Mouse (Mus musculus): ENCODE results near the gene Fam49a. TPM values are rescaled to one million over a fixed set of nuclear protein-coding genes. Genes with fewer than 3 reads are reported as not detected.

The Fam49a gene
- polyA plus RNA-seq, 1 experiment: 11.3 TPM

- WGBS: 46% methylated on average over 2 of the region's 2 CpGs
- no peak for DNase-seq (ENCODE audit: low read depth in 1 of 2, low spot score in 2 of 2)
- H3K27me3 ChIP-seq (ENCODE audit: control insufficient read depth, insufficient read depth, low read length): no peaks in the 10 kb centered on the region
- no peak overlapping the region for H3K4me3 ChIP-seq (ENCODE audit: extremely low read depth, insufficient read depth, insufficient read length)
- H3K4me1 ChIP-seq (ENCODE audit: control insufficient read depth, insufficient read depth, insufficient read length): peaks cover 11% of the 10 kb centered on the region
- TF ChIP-seq POLR2A (IDR thresholded peaks at IDR 0.05; ENCODE audit: low read depth, low read length) (no peak), CTCF (IDR thresholded peaks at IDR 0.05; ENCODE audit: extremely low read depth, insufficient read depth, insufficient read length, insufficient replicate concordance) (no peak)
- H3K36me3 ChIP-seq (ENCODE audit: control insufficient read depth, insufficient read depth, low read length): no peaks in the 10 kb centered on the region
- no peak overlapping the region for H3K27ac ChIP-seq (ENCODE audit: insufficient read depth, low read length)
These were observed 12.4 kb upstream of the Fam49a start for GRCm38 (mm10) chr12:12249521-12249920.

- no peak for DNase-seq (ENCODE audit: low read depth in 1 of 2, low spot score in 2 of 2)
- no peaks in the 10 kb centered on the region for H3K36me3 ChIP-seq (ENCODE audit: control insufficient read depth, insufficient read depth, low read length)
- 81% methylated on average over 5 of the region's 5 CpGs for WGBS
- H3K27ac ChIP-seq (ENCODE audit: insufficient read depth, low read length): no peak overlapping the region
- TF ChIP-seq CTCF (IDR thresholded peaks at IDR 0.05; ENCODE audit: extremely low read depth, insufficient read depth, insufficient read length, insufficient replicate concordance): no peak
- no peak for TF ChIP-seq POLR2A (IDR thresholded peaks at IDR 0.05; ENCODE audit: low read depth, low read length)
- H3K4me3 ChIP-seq (ENCODE audit: extremely low read depth, insufficient read depth, insufficient read length): no peak overlapping the region
- peaks cover 6% of the 10 kb centered on the region for H3K4me1 ChIP-seq (ENCODE audit: control insufficient read depth, insufficient read depth, insufficient read length)
- H3K27me3 ChIP-seq (ENCODE audit: control insufficient read depth, insufficient read depth, low read length): no peaks in the 10 kb centered on the region
These were observed 8.4 kb upstream of the Fam49a start for GRCm38 (mm10) chr12:12253526-12253925.

- WGBS: 77% methylated on average over 4 of the region's 4 CpGs
- Histone ChIP-seq H3K4me1 (ENCODE audit: control insufficient read depth, insufficient read depth, insufficient read length) (no peaks in the 10 kb centered on the region; the same call in 1 of the 2 replicates), H3K27ac (ENCODE audit: insufficient read depth, low read length) (no peak overlapping the region), H3K27me3 (ENCODE audit: control insufficient read depth, insufficient read depth, low read length) (no peaks in the 10 kb centered on the region), H3K4me3 (ENCODE audit: extremely low read depth, insufficient read depth, insufficient read length) (no peak overlapping the region), H3K36me3 (ENCODE audit: control insufficient read depth, insufficient read depth, low read length) (no peaks in the 10 kb centered on the region)
- no peak for DNase-seq (ENCODE audit: low read depth in 1 of 2, low spot score in 2 of 2)
- TF ChIP-seq CTCF (IDR thresholded peaks at IDR 0.05; ENCODE audit: extremely low read depth, insufficient read depth, insufficient read length, insufficient replicate concordance): no peak
- TF ChIP-seq POLR2A (IDR thresholded peaks at IDR 0.05; ENCODE audit: low read depth, low read length): no peak
These were observed 7.8 kb upstream of the Fam49a start for GRCm38 (mm10) chr12:12254139-12254538.

GRCm38 (mm10) chr12:12260979-12261960, 669 bp upstream of the Fam49a start:
- Histone ChIP-seq H3K4me1 (ENCODE audit: control insufficient read depth, insufficient read depth, insufficient read length) (peaks cover 14% of the 10 kb centered on the region), H3K4me3 (ENCODE audit: extremely low read depth, insufficient read depth, insufficient read length) (peak overlapping the region; percentile 71; the same call in 1 of the 2 replicates), H3K36me3 (ENCODE audit: control insufficient read depth, insufficient read depth, low read length) (no peaks in the 10 kb centered on the region), H3K27ac (ENCODE audit: insufficient read depth, low read length) (no peak overlapping the region), H3K27me3 (ENCODE audit: control insufficient read depth, insufficient read depth, low read length) (no peaks in the 10 kb centered on the region)
- no peak for DNase-seq (ENCODE audit: low read depth in 1 of 2, low spot score in 2 of 2)
- TF ChIP-seq POLR2A (IDR thresholded peaks at IDR 0.05; ENCODE audit: low read depth, low read length): no peak
- no peak for TF ChIP-seq CTCF (IDR thresholded peaks at IDR 0.05; ENCODE audit: extremely low read depth, insufficient read depth, insufficient read length, insufficient replicate concordance)
- 86% methylated on average over 9 of the region's 9 CpGs for WGBS

GRCm38 (mm10) chr12:12263371-12263791, 1.4 kb downstream of the Fam49a start:
- DNase-seq (ENCODE audit: low read depth in 1 of 2, low spot score in 2 of 2): no peak
- peaks cover 14% of the 10 kb centered on the region for H3K4me1 ChIP-seq (ENCODE audit: control insufficient read depth, insufficient read depth, insufficient read length)
- no peaks in the 10 kb centered on the region; the same call in 1 of the 2 replicates for H3K36me3 ChIP-seq (ENCODE audit: control insufficient read depth, insufficient read depth, low read length)
- H3K4me3 ChIP-seq (ENCODE audit: extremely low read depth, insufficient read depth, insufficient read length): peak overlapping the region; percentile 71
- peak overlapping the region; percentile 57 for H3K27ac ChIP-seq (ENCODE audit: insufficient read depth, low read length)
- no peak for TF ChIP-seq CTCF (IDR thresholded peaks at IDR 0.05; ENCODE audit: extremely low read depth, insufficient read depth, insufficient read length, insufficient replicate concordance)
- no peak for TF ChIP-seq POLR2A (IDR thresholded peaks at IDR 0.05; ENCODE audit: low read depth, low read length)
- H3K27me3 ChIP-seq (ENCODE audit: control insufficient read depth, insufficient read depth, low read length): no peaks in the 10 kb centered on the region
- 9% methylated on average over 1 of the region's 1 CpGs for WGBS

- Histone ChIP-seq H3K4me1 (ENCODE audit: control insufficient read depth, insufficient read depth, insufficient read length) (peaks cover 14% of the 10 kb centered on the region), H3K4me3 (ENCODE audit: extremely low read depth, insufficient read depth, insufficient read length) (peak overlapping the region; percentile 71), H3K27me3 (ENCODE audit: control insufficient read depth, insufficient read depth, low read length) (no peaks in the 10 kb centered on the region), H3K36me3 (ENCODE audit: control insufficient read depth, insufficient read depth, low read length) (no peaks in the 10 kb centered on the region; the same call in 1 of the 2 replicates), H3K27ac (ENCODE audit: insufficient read depth, low read length) (peak overlapping the region; percentile 57)
- peak in 1 of 2 experiments; percentile 36 for DNase-seq (ENCODE audit: low read depth in 1 of 2, low spot score in 2 of 2)
- WGBS: 44% methylated on average over 5 of the region's 5 CpGs
- TF ChIP-seq POLR2A (IDR thresholded peaks at IDR 0.05; ENCODE audit: low read depth, low read length) (no peak), CTCF (IDR thresholded peaks at IDR 0.05; ENCODE audit: extremely low read depth, insufficient read depth, insufficient read length, insufficient replicate concordance) (no peak)
These were observed 2.2 kb downstream of the Fam49a start for GRCm38 (mm10) chr12:12264151-12264550.
